Mouse (Mus musculus) neural tube, embryonic 14.5 days (tissue): ENCODE results near the gene Lrrc10b. TPM values are rescaled to one million over a fixed set of nuclear protein-coding genes. Genes with fewer than 3 reads are reported as not detected.
A peak's percentile ranks its signal among the peaks of the same experiment; 100 is the strongest.

Source experiments
- ATAC-seq: fragments of 200-750 bp; cut with Nextera tagmentation; 2 replicates; pipeline ENCODE4 v1.8.0; 2017; ENCODE audit warnings: low read depth, mild to moderate bottlenecking, moderate TSS enrichment, moderate library complexity
- H3K27ac ChIP-seq: fragments of 300-500 bp; sonication (generic); 2 replicates; pipeline ENCODE4 v1.5.1; 2014; ENCODE audit warnings: low read depth, mild to moderate bottlenecking, control low read depth, low read length, moderate library complexity, mixed read lengths
- H3K27me3 ChIP-seq: fragments of 300-500 bp; sonication (generic); 2 replicates; pipeline ENCODE4 v1.6.1; 2014; ENCODE audit warnings: low read length; ENCODE audit not compliant: control insufficient read depth, insufficient read depth
- H3K36me3 ChIP-seq: fragments of 300-500 bp; sonication (generic); 2 replicates; pipeline ENCODE4 v1.6.1; 2014; ENCODE audit warnings: low read length, mixed read lengths; ENCODE audit not compliant: control insufficient read depth, insufficient read depth
- H3K4me1 ChIP-seq: fragments of 300-500 bp; sonication (generic); 2 replicates; pipeline ENCODE4 v1.6.1; 2014; ENCODE audit warnings: low read length; ENCODE audit not compliant: control insufficient read depth, insufficient read depth
- H3K4me2 ChIP-seq: fragments of 300-500 bp; sonication (generic); 2 replicates; pipeline ENCODE4 v1.6.1; 2014; ENCODE audit warnings: mild to moderate bottlenecking, low read depth, low read length, control low read depth
- H3K4me3 ChIP-seq: fragments of 300-500 bp; sonication (generic); 2 replicates; pipeline ENCODE4 v1.5.1; 2014; ENCODE audit warnings: low read depth, low read length, control low read depth, mixed read lengths
- H3K9ac ChIP-seq: fragments of 300-500 bp; sonication (generic); replicated peaks from 2 replicates; pipeline ENCODE4 v1.6.1; 2014; ENCODE audit warnings: low read depth, mild to moderate bottlenecking, control low read depth, low read length, mixed read lengths
- H3K9me3 ChIP-seq: fragments of 300-500 bp; sonication (generic); 2 replicates; pipeline ENCODE4 v1.6.1; 2016; ENCODE audit warnings: low read length; ENCODE audit not compliant: control insufficient read depth
- WGBS: fragments of 180-500 bp; shearing (Covaris S2); extraction: QIAGEN DNeasy Blood & Tissue Kit; methylation state at CpG from one replicate; pipeline ENCODE4 v1.1.7; 2014; 5-methylcytosine and 5-hydroxymethylcytosine counted together
- polyA plus RNA-seq: library from polyadenylated mRNA; unstranded; fragments of >200 nt; fragmentation: Nextera tagmentation; extraction: Ambion mirVana; gene quantifications from 2 replicates; pipeline ENCODE4 v1.2.1, GENCODE M21; 2014

The Lrrc10b gene
- polyA plus RNA-seq, 1 experiment from 2014 or later = 0.75 TPM

DNA sequence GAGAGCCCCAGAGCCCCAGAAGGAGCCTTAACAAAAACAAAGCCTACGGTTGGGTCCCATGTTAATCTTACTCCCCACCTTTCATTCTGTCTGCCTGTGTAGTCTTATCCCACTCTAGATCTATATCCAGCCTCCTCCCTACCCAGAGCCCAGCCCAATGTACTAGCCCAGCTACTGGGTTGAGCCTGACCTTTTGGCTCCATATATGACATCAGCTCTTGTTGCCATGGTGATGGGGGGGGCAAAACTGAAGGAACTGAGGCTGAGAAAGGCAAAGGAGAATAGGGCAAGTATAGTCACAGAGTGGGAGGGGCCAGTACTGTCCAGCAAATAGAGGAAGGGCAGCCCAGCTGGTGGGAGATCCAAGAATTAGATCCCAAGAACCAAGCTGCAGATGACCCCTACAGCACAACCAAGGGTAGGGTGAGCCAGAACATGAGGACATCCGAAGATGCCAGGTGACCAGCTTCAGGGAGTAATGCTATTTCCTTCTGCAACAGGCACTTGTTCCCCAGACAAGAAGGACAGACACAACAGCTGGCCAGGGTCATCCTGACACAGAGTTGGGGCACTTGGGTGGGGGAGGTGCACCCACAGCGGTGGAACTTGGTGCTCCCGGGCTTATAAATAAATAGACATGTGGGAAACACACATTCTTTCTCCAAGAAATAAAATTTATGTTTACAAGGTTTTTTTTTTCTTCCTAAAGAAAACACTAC, 2.4 kb downstream of the Lrrc10b start:
- no peak overlapping the region for H3K4me2 ChIP-seq
- H3K36me3 ChIP-seq = no peaks in the 10 kb centered on the region
- H3K9me3 ChIP-seq = no peaks in the 10 kb centered on the region
- H3K9ac ChIP-seq = no peak overlapping the region
- peaks cover 28% of the 10 kb centered on the region for H3K27me3 ChIP-seq
- peaks cover 10% of the 10 kb centered on the region for H3K4me1 ChIP-seq
- H3K27ac ChIP-seq = no peak overlapping the region
- no peak for ATAC-seq
- 71% methylated on average over 4 of the region's 4 CpGs for WGBS
- H3K4me3 ChIP-seq = no peak overlapping the region

DNA sequence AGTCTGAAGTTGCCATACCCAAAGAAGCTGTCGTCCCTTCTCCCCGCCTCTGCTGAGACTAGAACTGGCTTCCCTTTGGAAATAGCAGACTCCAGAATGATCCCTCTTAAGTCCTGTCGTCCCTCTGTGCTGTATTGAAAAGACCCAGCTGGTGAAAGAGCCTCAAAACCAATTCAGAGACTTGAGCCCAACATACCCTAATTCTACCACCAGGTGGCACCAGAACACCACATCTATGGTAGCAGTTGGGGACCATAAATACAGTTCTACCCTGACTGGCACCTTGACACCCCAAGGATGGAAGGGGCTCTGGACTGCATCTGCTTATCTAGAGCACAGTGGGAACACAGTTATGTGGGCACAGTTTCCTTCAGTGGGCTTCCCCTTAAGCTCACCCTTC, 7.6 kb downstream of the Lrrc10b start:
- Histone ChIP-seq H3K27ac (no peak overlapping the region), H3K9me3 (no peaks in the 10 kb centered on the region), H3K4me3 (no peak overlapping the region), H3K9ac (no peak overlapping the region), H3K27me3 (no peaks in the 10 kb centered on the region), H3K36me3 (peaks cover 15% of the 10 kb centered on the region), H3K4me2 (no peak overlapping the region), H3K4me1 (no peaks in the 10 kb centered on the region)
- 16% methylated on average over 3 of the region's 3 CpGs for WGBS
- peak; percentile 66 for ATAC-seq

DNA sequence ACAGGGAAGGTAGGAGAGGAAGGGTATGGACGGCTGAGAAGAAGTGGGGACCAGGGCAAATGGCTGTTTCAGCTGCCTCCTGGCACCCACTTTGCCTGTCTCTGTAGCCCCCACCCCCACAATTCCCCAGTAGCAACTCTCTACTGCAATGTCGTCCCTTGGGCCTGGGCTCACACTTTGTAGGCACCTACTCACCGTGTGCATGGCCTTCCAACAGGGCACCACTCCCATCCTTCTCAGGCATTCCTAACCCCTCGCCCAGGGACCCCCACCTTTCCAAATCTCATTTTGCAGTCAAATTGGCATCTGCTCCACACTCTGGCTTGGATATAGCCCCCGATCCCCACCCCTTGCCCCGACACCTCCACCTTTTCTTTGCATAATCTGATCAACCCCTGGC, 8.1 kb downstream of the Lrrc10b start:
- Histone ChIP-seq H3K27ac (no peak overlapping the region), H3K4me3 (no peak overlapping the region), H3K4me2 (no peak overlapping the region), H3K9ac (no peak overlapping the region), H3K4me1 (no peaks in the 10 kb centered on the region), H3K36me3 (peaks cover 16% of the 10 kb centered on the region), H3K27me3 (no peaks in the 10 kb centered on the region), H3K9me3 (no peaks in the 10 kb centered on the region)
- peak; percentile 22; the same call in 1 of the 2 replicates for ATAC-seq
- 83% methylated on average over 6 of the region's 6 CpGs for WGBS

DNA sequence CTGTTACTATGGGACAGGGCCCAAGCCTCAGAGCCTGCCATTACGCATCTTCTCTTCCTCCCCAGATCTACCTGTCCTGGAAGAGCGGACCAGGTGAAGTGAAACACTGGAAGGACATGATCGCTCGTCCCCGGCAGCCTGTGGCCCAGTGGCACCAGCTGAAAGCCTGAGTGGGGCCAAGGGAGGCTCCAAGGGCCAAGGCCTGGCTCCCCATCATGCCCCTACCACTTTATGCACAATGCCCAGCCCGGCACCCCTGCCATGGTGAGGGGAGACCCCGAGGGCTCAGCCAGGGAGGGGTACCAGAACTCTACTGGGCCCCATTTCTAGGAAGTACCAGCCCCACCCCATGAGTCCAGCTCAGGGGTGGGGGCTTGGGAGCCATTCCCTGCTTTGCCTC, 9.0 kb downstream of the Lrrc10b start:
- WGBS = 95% methylated on average over 7 of the region's 7 CpGs
- no peak for ATAC-seq
- Histone ChIP-seq H3K9me3 (no peaks in the 10 kb centered on the region), H3K4me2 (no peak overlapping the region), H3K4me3 (no peak overlapping the region), H3K27me3 (no peaks in the 10 kb centered on the region), H3K9ac (no peak overlapping the region), H3K27ac (no peak overlapping the region), H3K36me3 (peaks cover 21% of the 10 kb centered on the region), H3K4me1 (no peaks in the 10 kb centered on the region)

DNA sequence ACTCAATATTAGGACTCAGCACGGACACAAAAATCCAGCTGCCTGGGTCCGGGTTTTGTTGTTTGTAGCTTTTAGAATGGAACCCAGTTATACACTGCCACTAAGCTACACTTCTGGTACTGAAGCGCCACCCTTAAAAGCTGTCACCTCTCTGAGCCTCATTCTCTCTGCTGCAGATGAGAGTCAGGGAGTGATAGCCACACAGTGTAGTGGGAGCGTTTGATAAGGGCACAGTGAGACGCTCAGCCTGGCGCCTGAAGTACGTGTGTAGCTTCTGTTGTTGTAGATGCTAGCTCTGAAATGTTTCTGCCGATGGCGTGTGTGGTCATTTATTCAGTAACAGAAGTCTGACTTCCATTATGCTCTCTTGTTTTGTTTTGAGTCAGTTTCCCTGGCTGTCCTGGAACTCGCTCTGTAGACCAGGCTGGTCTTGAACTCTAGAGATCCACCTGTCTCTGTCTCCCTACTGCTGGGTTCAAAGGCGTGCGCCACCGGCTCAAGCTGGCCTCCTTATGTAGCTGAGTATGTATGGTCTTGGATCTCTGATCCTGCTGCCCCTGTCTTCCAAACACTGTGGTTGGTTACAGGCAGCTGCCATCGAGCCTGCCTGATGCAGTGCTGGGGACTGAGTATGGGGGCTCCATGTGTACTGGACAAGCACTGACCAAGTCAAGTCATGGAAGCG, 12.4 kb downstream of the Lrrc10b start:
- Histone ChIP-seq H3K27ac (no peak overlapping the region), H3K4me3 (no peak overlapping the region), H3K27me3 (no peaks in the 10 kb centered on the region), H3K9me3 (no peaks in the 10 kb centered on the region), H3K36me3 (peaks cover 21% of the 10 kb centered on the region), H3K4me1 (no peaks in the 10 kb centered on the region), H3K4me2 (no peak overlapping the region), H3K9ac (no peak overlapping the region)
- ATAC-seq = no peak
- WGBS = 94% methylated on average over 15 of the region's 15 CpGs

DNA sequence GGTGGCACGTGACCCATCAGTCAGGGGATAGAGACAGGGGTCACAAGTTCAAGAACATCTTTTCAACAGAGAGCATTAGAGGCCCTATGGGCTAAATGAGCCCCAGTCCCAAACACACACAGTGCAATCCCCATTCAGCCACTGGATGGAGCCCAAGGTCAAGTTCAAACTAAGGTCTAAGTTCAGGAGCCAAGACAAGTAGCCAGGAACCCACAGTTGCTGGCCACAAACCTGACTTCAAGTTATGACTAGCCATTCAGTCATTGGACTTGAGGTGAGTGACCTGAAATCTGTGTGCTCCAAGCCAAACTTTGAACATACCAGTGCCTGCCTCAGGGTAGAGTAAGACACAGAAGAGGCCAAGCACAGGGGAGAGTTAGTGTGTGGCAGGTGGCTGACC, 19.8 kb downstream of the Lrrc10b start:
- no peak for ATAC-seq
- 89% methylated on average over 1 of the region's 1 CpGs for WGBS
- Histone ChIP-seq H3K9ac (no peak overlapping the region), H3K4me3 (no peak overlapping the region), H3K4me1 (no peaks in the 10 kb centered on the region), H3K9me3 (no peaks in the 10 kb centered on the region), H3K27ac (no peak overlapping the region), H3K36me3 (0 out of 2 replicates have a peak, but pooled peaks cover 4% of the 10 kb centered on the region), H3K4me2 (no peak overlapping the region), H3K27me3 (no peaks in the 10 kb centered on the region)

DNA sequence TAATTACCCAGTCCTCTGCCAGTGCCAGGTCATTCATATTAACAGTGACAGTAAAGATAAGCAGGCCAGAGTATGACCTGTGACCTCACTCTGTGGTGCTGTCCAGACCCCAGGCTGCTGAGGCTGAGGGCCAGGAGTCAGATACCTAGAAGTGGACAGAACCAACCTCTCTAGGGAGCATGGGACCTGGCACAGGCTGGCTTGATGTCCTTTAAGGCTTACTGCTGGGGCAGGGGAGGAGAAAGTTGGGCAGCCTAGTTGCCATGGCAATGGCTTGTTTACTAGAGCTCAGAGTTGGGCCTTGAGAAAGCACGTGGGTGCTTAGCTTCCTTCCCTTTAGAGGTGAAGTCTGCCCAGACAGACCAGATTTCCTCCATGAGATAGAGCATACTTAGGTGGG, 20.5 kb downstream of the Lrrc10b start:
- Histone ChIP-seq H3K9ac (no peak overlapping the region), H3K4me2 (no peak overlapping the region)

DNA sequence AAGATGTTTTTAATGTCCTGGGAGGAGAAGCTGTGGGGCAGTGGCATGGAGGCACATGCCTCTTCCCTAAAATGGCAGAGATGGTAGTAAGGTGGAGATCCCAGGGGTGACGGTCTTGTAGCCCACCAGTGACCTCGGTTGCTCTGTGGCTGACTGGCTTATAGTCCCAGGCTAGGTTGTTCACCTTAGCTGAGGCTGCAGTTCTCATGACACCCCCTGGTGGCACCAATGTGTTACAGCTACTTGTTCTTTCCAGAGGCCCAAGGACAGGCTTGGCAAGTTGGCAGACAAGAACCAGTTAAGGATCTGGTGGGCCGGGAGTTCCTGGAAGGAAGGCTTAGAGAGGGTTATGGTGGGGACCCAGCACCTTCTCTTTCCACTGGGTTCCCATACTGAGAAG, 21.4 kb downstream of the Lrrc10b start:
- Histone ChIP-seq H3K9me3 (no peaks in the 10 kb centered on the region), H3K36me3 (0 out of 2 replicates have a peak, but pooled peaks cover 4% of the 10 kb centered on the region), H3K4me2 (no peak overlapping the region), H3K4me1 (no peaks in the 10 kb centered on the region), H3K27ac (no peak overlapping the region), H3K9ac (no peak overlapping the region), H3K4me3 (no peak overlapping the region), H3K27me3 (no peaks in the 10 kb centered on the region)
- 37% methylated on average over 3 of the region's 3 CpGs for WGBS
- ATAC-seq = peak; percentile 62

More for the DNA sequence above, 20.5 kb downstream of the Lrrc10b start:
- WGBS = 50% methylated on average over 1 of the region's 1 CpGs
- ATAC-seq = no peak
- Histone ChIP-seq H3K9me3 (no peaks in the 10 kb centered on the region), H3K4me1 (no peaks in the 10 kb centered on the region), H3K27ac (no peak overlapping the region), H3K27me3 (no peaks in the 10 kb centered on the region), H3K4me3 (no peak overlapping the region), H3K36me3 (0 out of 2 replicates have a peak, but pooled peaks cover 4% of the 10 kb centered on the region)

DNA sequence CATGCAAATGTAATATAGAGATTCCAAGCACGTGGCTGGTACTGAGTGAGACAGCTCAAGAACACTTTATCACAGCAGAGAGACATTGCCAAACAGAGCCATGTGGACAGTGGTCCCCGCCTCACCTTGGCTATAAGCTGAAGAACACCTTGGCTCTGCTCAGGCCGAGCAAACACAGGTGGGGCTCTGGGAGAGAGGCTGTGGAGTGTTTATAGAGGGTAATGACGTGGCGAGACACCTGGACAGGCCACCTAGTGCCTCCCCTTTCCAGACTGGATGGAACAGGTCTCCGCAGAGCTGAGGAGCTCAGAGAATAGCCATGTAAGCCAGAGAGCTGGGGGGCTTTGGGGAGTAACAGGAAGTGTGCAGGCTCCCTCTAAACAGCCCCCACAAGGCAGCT, 22.3 kb downstream of the Lrrc10b start:
- ATAC-seq = no peak
- Histone ChIP-seq H3K4me2 (no peak overlapping the region), H3K27me3 (no peaks in the 10 kb centered on the region), H3K36me3 (0 out of 2 replicates have a peak, but pooled peaks cover 4% of the 10 kb centered on the region), H3K9ac (no peak overlapping the region), H3K27ac (no peak overlapping the region), H3K9me3 (no peaks in the 10 kb centered on the region), H3K4me3 (no peak overlapping the region), H3K4me1 (no peaks in the 10 kb centered on the region; the same call in 1 of the 2 replicates)
- 77% methylated on average over 6 of the region's 6 CpGs for WGBS
